Mouse (Mus musculus) midbrain, embryonic 15.5 days (tissue): Measurements from ENCODE around the gene Zfp992. TPM values are rescaled to one million over a fixed set of nuclear protein-coding genes. Genes with fewer than 3 reads are reported as not detected.
"Not testable (repeated sequence)": the region's sequence is repeated elsewhere in the genome, so short reads cannot be mapped to it uniquely, and the experiment has no call there.

Experiments
- ATAC-seq: fragments of 200-750 bp; cut with Nextera tagmentation; replicated peaks from 2 replicates; pipeline ENCODE4 v1.8.0; 2017; ENCODE audit warnings: moderate TSS enrichment
- H3K27ac ChIP-seq: fragments of 300-500 bp; sonication (generic); 2 replicates; pipeline ENCODE4 v1.5.1; 2015; ENCODE audit warnings: mild to moderate bottlenecking, inconsistent platforms
- H3K27me3 ChIP-seq: fragments of 300-500 bp; sonication (generic); replicated peaks from 2 replicates; pipeline ENCODE4 v1.6.1; 2015; ENCODE audit warnings: inconsistent platforms
- H3K36me3 ChIP-seq: fragments of 300-500 bp; sonication (generic); replicated peaks from 2 replicates; pipeline ENCODE4 v1.6.1; 2015; ENCODE audit warnings: inconsistent platforms
- H3K4me1 ChIP-seq: fragments of 300-500 bp; sonication (generic); 2 replicates; pipeline ENCODE4 v1.6.1; 2015; ENCODE audit warnings: inconsistent platforms
- H3K4me2 ChIP-seq: fragments of 300-500 bp; sonication (generic); 2 replicates; pipeline ENCODE4 v1.6.1; 2015; ENCODE audit warnings: inconsistent platforms, mild to moderate bottlenecking, moderate library complexity
- H3K4me3 ChIP-seq: fragments of 300-500 bp; sonication (generic); 2 replicates; pipeline ENCODE4 v1.5.1; 2015; ENCODE audit warnings: mild to moderate bottlenecking, inconsistent platforms
- H3K9ac ChIP-seq: fragments of 300-500 bp; sonication (generic); 2 replicates; pipeline ENCODE4 v1.6.1; 2015; ENCODE audit warnings: mild to moderate bottlenecking, inconsistent platforms
- H3K9me3 ChIP-seq: fragments of 300-500 bp; sonication (generic); 2 replicates; pipeline ENCODE4 v1.6.1; 2016; ENCODE audit warnings: inconsistent platforms
- WGBS: fragments of 180-500 bp; shearing (Covaris S2); methylation state at CpG from one replicate; pipeline ENCODE4 v1.1.7; 2015; ENCODE audit warnings: mixed read lengths; 5-methylcytosine and 5-hydroxymethylcytosine counted together
- polyA plus RNA-seq: library from polyadenylated mRNA; unstranded; fragments of >200 nt; fragmentation: Nextera tagmentation; extraction: Ambion mirVana; gene quantifications from 2 replicates; pipeline ENCODE4 v1.2.1, GENCODE M21; 2015

The Zfp992 gene
- polyA plus RNA-seq, 1 experiment from 2014 or later = 1.8 TPM

- H3K9ac ChIP-seq = not testable (repeated sequence)
- WGBS = 89% methylated on average over 4 of the region's 4 CpGs
- H3K9me3 ChIP-seq = peaks cover 39% of the 10 kb centered on the region
Observed at GRCm38 (mm10) chr4:146501727-146502126, 52.9 kb downstream of the Zfp992 start, which contains the start of gene Zfp981. Gene Zfp981, plus strand, starts transcription at chr4:146502027.

GRCm38 (mm10) chr4:146509029-146509428, 60.2 kb downstream of the Zfp992 start:
- not testable (repeated sequence) for H3K27ac ChIP-seq, H3K4me1 ChIP-seq, ATAC-seq, H3K4me3 ChIP-seq, H3K27me3 ChIP-seq, H3K9ac ChIP-seq, H3K4me2 ChIP-seq, H3K36me3 ChIP-seq
- peaks cover 19% of the 10 kb centered on the region for H3K9me3 ChIP-seq
- WGBS = 94% methylated on average over 23 of the region's 24 CpGs

More at GRCm38 (mm10) chr4:146501727-146502126, 52.9 kb downstream of the Zfp992 start, which contains the start of gene Zfp981:
- H3K4me1 ChIP-seq, H3K4me3 ChIP-seq, H3K27me3 ChIP-seq, H3K36me3 ChIP-seq, ATAC-seq, H3K27ac ChIP-seq, H3K4me2 ChIP-seq: not testable (repeated sequence)

GRCm38 (mm10) chr4:146511871-146512270, 63.0 kb downstream of the Zfp992 start:
- not testable (repeated sequence) for H3K27me3 ChIP-seq, ATAC-seq, H3K4me2 ChIP-seq, H3K36me3 ChIP-seq, H3K4me1 ChIP-seq, H3K27ac ChIP-seq, H3K9ac ChIP-seq, H3K4me3 ChIP-seq
- H3K9me3 ChIP-seq = peaks cover 36% of the 10 kb centered on the region

- no peaks in the 10 kb centered on the region for H3K27me3 ChIP-seq
Observed at GRCm38 (mm10) chr4:146516474-146516873, 67.7 kb downstream of the Zfp992 start.

GRCm38 (mm10) chr4:146517150-146517549, 68.3 kb downstream of the Zfp992 start:
- ATAC-seq, H3K4me3 ChIP-seq, H3K27me3 ChIP-seq, H3K4me2 ChIP-seq, H3K36me3 ChIP-seq, H3K9ac ChIP-seq, H3K27ac ChIP-seq, H3K4me1 ChIP-seq: not testable (repeated sequence)
- WGBS = 61% methylated on average over 2 of the region's 2 CpGs
- H3K9me3 ChIP-seq = peaks cover 75% of the 10 kb centered on the region

More at GRCm38 (mm10) chr4:146516474-146516873, 67.7 kb downstream of the Zfp992 start:
- 49% methylated on average over 1 of the region's 1 CpGs for WGBS
- Histone ChIP-seq H3K4me3 (no peak overlapping the region), H3K4me2 (no peak overlapping the region), H3K4me1 (no peaks in the 10 kb centered on the region), H3K9ac (no peak overlapping the region), H3K27ac (no peak overlapping the region), H3K9me3 (peaks cover 74% of the 10 kb centered on the region), H3K36me3 (no peaks in the 10 kb centered on the region)
- no peak for ATAC-seq

Other genes with a start within 250 kb of the Zfp992 start
- gene Zfp981, start 53.0 kb downstream of the Zfp992 start, polyA plus RNA-seq = 0.10 and 0.15 TPM in 2 replicates
- gene Zfp993, start 161.9 kb downstream of the Zfp992 start, polyA plus RNA-seq = 3.7 and 3.8 TPM in 2 replicates